Mouse (Mus musculus): ENCODE data around the gene Hist2h2aa2. TPM values are rescaled to one million over a fixed set of nuclear protein-coding genes. Genes with fewer than 3 reads are reported as not detected.

The Hist2h2aa2 gene
- 100 to 1,000 TPM; 822 to 823 TPM for total RNA-seq (2023)

GRCm38 (mm10) chr3:96239949-96240798, at the start of gene Hist2h2aa2:
Hist2h2aa2 (minus strand) TSS chr3:96240276.

DNA sequence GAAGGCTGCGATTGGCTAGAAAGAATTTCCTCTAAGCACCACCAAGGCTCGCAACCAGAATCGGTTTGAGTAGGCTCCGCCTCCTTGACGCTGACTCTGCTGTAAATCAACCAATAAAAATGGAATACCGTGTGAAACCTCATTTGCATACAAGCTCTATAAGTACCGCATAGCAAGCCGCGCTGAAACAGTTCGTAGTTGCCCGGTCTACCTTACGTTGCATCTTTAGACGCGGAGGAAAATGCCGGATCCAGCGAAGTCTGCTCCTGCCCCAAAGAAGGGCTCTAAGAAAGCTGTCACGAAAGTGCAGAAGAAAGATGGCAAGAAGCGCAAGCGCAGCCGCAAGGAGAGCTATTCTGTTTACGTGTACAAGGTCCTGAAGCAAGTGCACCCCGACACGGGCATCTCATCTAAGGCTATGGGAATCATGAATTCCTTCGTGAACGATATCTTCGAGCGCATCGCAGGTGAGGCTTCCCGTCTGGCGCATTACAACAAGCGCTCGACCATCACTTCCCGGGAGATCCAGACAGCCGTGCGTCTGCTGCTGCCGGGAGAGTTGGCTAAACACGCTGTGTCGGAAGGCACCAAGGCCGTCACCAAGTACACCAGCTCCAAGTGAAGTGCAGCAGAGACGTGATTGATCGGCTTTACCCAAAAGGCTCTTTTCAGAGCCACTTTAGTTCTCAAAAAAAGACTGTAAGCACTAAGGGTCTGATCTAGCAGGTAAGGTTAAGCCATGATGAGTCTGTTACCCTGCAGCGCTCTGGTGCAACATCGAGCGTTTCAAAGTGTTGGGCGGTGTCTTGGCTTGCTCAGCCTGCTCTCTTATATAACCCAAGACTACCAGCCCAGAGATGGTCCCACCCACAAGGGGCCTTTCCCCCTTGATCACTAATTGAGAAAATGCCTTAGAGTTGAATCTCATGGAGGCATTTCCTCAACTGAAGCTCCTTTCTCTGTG, 29.7 kb upstream of the Hist2h2aa2 start, which contains the start of gene Hist2h2bb:
Gene Hist2h2bb (plus strand): TSS at position 242 of the 964 bp plus-strand sequence.

GRCm38 (mm10) chr3:96268051-96268775, 28.1 kb upstream of the Hist2h2aa2 start, which contains the start of gene Hist2h3b:
Hist2h3b (plus strand) TSS chr3:96268654.

DNA sequence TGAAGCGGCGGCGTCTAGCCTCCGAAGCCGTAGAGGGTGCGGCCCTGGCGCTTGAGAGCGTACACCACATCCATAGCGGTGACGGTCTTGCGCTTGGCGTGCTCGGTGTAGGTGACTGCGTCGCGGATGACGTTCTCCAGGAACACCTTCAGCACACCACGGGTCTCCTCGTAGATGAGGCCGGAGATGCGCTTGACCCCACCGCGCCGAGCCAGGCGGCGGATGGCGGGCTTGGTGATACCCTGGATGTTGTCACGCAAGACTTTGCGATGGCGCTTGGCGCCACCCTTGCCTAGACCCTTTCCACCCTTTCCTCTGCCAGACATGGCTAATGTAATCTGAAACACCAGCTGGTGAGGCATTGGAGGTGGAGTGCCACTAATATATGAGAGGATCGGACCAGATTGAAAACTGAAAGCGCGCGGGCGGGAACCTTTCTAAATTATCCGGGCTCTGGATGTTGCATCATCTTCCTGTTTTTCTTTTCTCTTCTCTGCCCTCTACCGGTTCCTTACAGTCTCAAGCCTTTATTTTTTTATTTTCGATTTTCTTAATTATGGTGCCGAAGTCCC, 23.0 kb upstream of the Hist2h2aa2 start, which contains the start of gene Hist2h4:
Gene Hist2h4 (minus strand): TSS at position 333 of the 572 bp plus-strand sequence.

GRCm38 (mm10) chr3:96246427-96246856, 6.4 kb upstream of the Hist2h2aa2 start, which contains the start of gene Hist2h3c1:
Hist2h3c1 (plus strand) TSS chr3:96246685.

DNA sequence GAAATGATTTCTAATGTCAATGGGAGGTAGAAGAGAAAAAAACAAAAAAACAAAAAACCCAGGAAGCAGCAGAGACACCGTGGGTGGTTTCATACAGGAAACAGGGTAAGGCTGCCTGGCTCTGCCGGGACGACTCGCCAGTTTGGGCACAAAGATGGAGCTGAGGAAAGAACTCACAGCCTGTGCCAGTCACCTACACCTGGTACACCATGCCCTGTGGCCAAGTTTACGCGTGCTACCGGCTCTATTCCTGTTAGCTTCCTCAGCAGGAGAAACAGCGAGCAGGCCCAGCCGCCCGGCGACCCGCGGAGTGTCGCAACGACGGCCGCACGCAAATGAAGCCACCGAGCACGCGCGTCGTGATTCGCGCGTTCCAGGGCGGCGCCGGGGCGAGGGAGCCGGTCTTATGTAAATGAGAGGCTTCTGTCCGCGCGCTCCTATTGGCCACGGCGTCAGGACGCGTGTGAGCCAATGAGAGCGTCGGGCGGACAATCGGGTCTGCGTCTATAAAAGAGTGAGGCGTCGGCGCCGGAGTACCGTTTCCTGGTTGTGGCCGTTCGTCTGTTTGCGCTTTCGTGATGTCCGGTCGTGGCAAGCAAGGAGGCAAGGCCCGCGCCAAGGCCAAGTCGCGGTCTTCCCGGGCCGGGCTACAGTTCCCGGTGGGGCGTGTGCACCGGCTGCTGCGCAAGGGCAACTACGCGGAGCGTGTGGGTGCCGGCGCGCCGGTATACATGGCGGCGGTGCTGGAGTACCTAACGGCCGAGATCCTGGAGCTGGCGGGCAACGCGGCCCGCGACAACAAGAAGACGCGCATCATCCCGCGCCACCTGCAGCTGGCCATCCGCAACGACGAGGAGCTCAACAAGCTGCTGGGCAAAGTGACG, 5.2 kb upstream of the Hist2h2aa2 start, which contains the start of gene Hist2h2aa1:
Gene Hist2h2aa1 (plus strand): TSS at position 495 of the 884 bp plus-strand sequence.

GRCm38 (mm10) chr3:96238954-96239793, 902 bp downstream of the Hist2h2aa2 start, which contains the start of gene Hist2h3c2:
Hist2h3c2 (minus strand) TSS chr3:96239127.

GRCm38 (mm10) chr3:96220765-96221639, 19.1 kb downstream of the Hist2h2aa2 start, which contains the start of the genes Hist2h2ac and Hist2h2be:
Hist2h2ac (minus strand) TSS chr3:96220880.
Hist2h2be (plus strand) TSS chr3:96221119.

DNA sequence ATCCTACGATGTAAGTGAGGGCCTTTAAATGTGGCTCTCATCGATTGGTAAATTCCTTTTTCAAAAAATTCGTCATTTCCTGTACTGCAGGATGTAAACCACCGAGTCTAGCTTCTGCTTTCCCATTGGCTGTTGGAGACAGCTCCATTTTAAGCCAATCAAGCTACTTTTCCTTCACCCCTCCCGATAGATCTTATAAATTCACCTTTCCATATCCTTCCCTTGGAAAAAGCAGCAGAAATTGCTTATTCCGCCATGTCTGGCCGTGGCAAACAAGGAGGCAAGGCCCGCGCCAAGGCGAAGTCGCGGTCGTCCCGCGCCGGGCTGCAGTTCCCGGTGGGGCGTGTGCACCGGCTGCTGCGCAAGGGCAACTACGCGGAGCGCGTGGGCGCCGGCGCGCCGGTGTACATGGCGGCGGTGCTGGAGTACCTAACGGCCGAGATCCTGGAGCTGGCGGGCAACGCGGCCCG, 20.4 kb downstream of the Hist2h2aa2 start, which contains the start of the genes Bola1 and Hist2h2ab:
Gene Bola1 (minus strand): TSS at position 49 of the 470 bp plus-strand sequence.
Gene Hist2h2ab (plus strand): TSS at position 205 of the 470 bp plus-strand sequence.

Other genes starting within 250 kb of the Hist2h2aa2 start
- 100 to 1,000 TPM; 241 to 254 TPM for gene Plekho1, start 244.3 kb downstream of the Hist2h2aa2 start, total RNA-seq (2023)
- 10 to 100 TPM; 21.1 to 30.0 TPM for gene Vps45, start 181.8 kb downstream of the Hist2h2aa2 start, total RNA-seq (2023)
- gene Otud7b, start 135.7 kb downstream of the Hist2h2aa2 start, total RNA-seq (2023), result 1 to 10 TPM; 6.0 to 6.3 TPM
- gene Mtmr11, start 78.3 kb downstream of the Hist2h2aa2 start, total RNA-seq (2023), result not detected
- 10 to 100 TPM; 45.2 to 48.2 TPM for gene Sf3b4, start 67.9 kb downstream of the Hist2h2aa2 start, total RNA-seq (2023)
- under 1 TPM in 1 of 2 experiments, not detected in 1; 0.24 TPM for gene Sv2a, start 59.1 kb downstream of the Hist2h2aa2 start, total RNA-seq (2023)
- 10 to 100 TPM in 1 of 2 experiments, 1 to 10 TPM in 1; 7.4 to 11.4 TPM for gene Bola1, start 20.6 kb downstream of the Hist2h2aa2 start, total RNA-seq (2023)
- gene Hist2h2ab, start 20.4 kb downstream of the Hist2h2aa2 start, total RNA-seq (2023), result 1 to 10 TPM; 4.4 to 6.6 TPM
- 100 to 1,000 TPM; 100 to 108 TPM for gene Hist2h2ac, start 19.4 kb downstream of the Hist2h2aa2 start, total RNA-seq (2023)
- 1 to 10 TPM; 3.4 to 4.3 TPM for gene Hist2h2be, start 19.2 kb downstream of the Hist2h2aa2 start, total RNA-seq (2023)
- 1 to 10 TPM; 2.3 to 3.4 TPM for gene Hist2h3c2, start 1.1 kb downstream of the Hist2h2aa2 start, total RNA-seq (2023)
- gene Hist2h2aa1, start 5.2 kb upstream of the Hist2h2aa2 start, total RNA-seq (2023), result 10 to 100 TPM; 11.2 to 22.3 TPM
- gene Hist2h3c1, start 6.4 kb upstream of the Hist2h2aa2 start, total RNA-seq (2023), result not detected
- gene Hist2h4, start 23.0 kb upstream of the Hist2h2aa2 start, total RNA-seq (2023), result 10 to 100 TPM; 33.3 to 34.7 TPM
- 100 to 1,000 TPM; 137 to 151 TPM for gene Hist2h3b, start 28.4 kb upstream of the Hist2h2aa2 start, total RNA-seq (2023)
- gene Hist2h2bb, start 29.5 kb upstream of the Hist2h2aa2 start, total RNA-seq (2023), result 100 to 1,000 TPM; 161 to 180 TPM
- 10 to 100 TPM; 30.3 to 40.7 TPM for gene Fcgr1, start 53.7 kb upstream of the Hist2h2aa2 start, total RNA-seq (2023)
- not detected for gene BC107364, start 212.0 kb upstream of the Hist2h2aa2 start, total RNA-seq (2023)